Mouse (Mus musculus): ENCODE measurements around the gene Tmem175. TPM values are rescaled to one million over a fixed set of nuclear protein-coding genes. Genes with fewer than 3 reads are reported as not detected.

Tmem175 gene
- total RNA-seq (2021) (1 to 10 TPM; 8.3 to 9.6 TPM), polyA plus RNA-seq (2012; rRNA removed) (26.1 and 36.0 TPM in 2 replicates)
- long read RNA-seq, transcript Tmem175-201 (11 exons, 3,956 nt): major isoform, 11 of 19 reads
- long read RNA-seq, partial matches to known transcripts: 1 of 19 reads
- long read RNA-seq, other reads (novel, unspliced or antisense): 6 of 19 reads

- Histone ChIP-seq H3K79me2 (replicated peaks; ENCODE audit: control insufficient read depth, insufficient read depth, low read length) (peaks cover 2% of the 10 kb centered on the region; the same call in 1 of the 2 replicates), H3K9ac (ENCODE audit: low read depth, low read length) (peak within 1 kb of the TSS; percentile 84), H3K4me1 (ENCODE audit: control insufficient read depth, insufficient read depth, low read length) (peaks cover 3% of the 10 kb centered on the region), H3K36me3 (ENCODE audit: control insufficient read depth, insufficient read depth, low read length) (peaks cover 3% of the 10 kb centered on the region), H3K4me3 (peak within 1 kb of the TSS; percentile 84), H3K27me3 (ENCODE audit: control insufficient read depth, insufficient read depth, low read length) (no peaks in the 10 kb centered on the region), H3K27ac (peak within 1 kb of the TSS; percentile 94)
- intact Hi-C loops (cut with DNase I): loop anchor here (2.0 to 10.0 kb wide), 5 partner anchors 31 to 1295 kb away; partner anchors contain the start of genes Atp5k, Dgkq, Fgfrl1 and Gm15446
- DNase-seq: peak; percentile 93 to 96
- under 1% methylated on average over 58 of the region's 58 CpGs for WGBS
- TF ChIP-seq EP300 (IDR thresholded peaks at IDR 0.05; ENCODE audit: insufficient read depth, low read depth, low read length) (0 out of 2 replicates have a peak, but pooled peaks have one; percentile 66), CTCF (IDR thresholded peaks at IDR 0.05) (no peak), POLR2A (IDR thresholded peaks at IDR 0.05; ENCODE audit: insufficient read depth, low read depth, low read length) (peak; percentile 93)
Measured at GRCm38 (mm10) chr5:108629634-108630483, at the start of gene Tmem175, which contains the start of gene Gak. Gene Tmem175, plus strand, starts transcription at chr5:108629770. Gene Gak, minus strand, starts transcription at chr5:108629755.

GRCm38 (mm10) chr5:108581361-108581891, 48.1 kb upstream of the Tmem175 start:
- TF ChIP-seq POLR2A (IDR thresholded peaks at IDR 0.05; ENCODE audit: insufficient read depth, low read depth, low read length) (no peak), CTCF (IDR thresholded peaks at IDR 0.05) (no peak), EP300 (IDR thresholded peaks at IDR 0.05; ENCODE audit: insufficient read depth, low read depth, low read length) (no peak)
- no peaks in the 10 kb centered on the region for H3K27me3 ChIP-seq (ENCODE audit: control insufficient read depth, insufficient read depth, low read length)
- no peak overlapping the region for H3K9ac ChIP-seq (ENCODE audit: low read depth, low read length)
- intact Hi-C loops (cut with DNase I): no loop called here
- no peaks in the 10 kb centered on the region for H3K4me1 ChIP-seq (ENCODE audit: control insufficient read depth, insufficient read depth, low read length)
- DNase-seq: no peak
- no peaks in the 10 kb centered on the region for H3K79me2 ChIP-seq (replicated peaks; ENCODE audit: control insufficient read depth, insufficient read depth, low read length)
- H3K4me3 ChIP-seq: no peak overlapping the region
- WGBS: 90% methylated on average over 3 of the region's 3 CpGs
- no peak overlapping the region for H3K27ac ChIP-seq
- H3K36me3 ChIP-seq (ENCODE audit: control insufficient read depth, insufficient read depth, low read length): no peaks in the 10 kb centered on the region; the same call in 1 of the 2 replicates

GRCm38 (mm10) chr5:108599923-108600322, 29.6 kb upstream of the Tmem175 start:
- DNase-seq: no peak
- Histone ChIP-seq H3K9ac (ENCODE audit: low read depth, low read length) (no peak overlapping the region), H3K27me3 (ENCODE audit: control insufficient read depth, insufficient read depth, low read length) (no peaks in the 10 kb centered on the region), H3K36me3 (ENCODE audit: control insufficient read depth, insufficient read depth, low read length) (peaks cover 14% of the 10 kb centered on the region), H3K79me2 (replicated peaks; ENCODE audit: control insufficient read depth, insufficient read depth, low read length) (no peaks in the 10 kb centered on the region), H3K4me3 (no peak overlapping the region), H3K4me1 (ENCODE audit: control insufficient read depth, insufficient read depth, low read length) (no peaks in the 10 kb centered on the region), H3K27ac (no peak overlapping the region)
- WGBS: 82% methylated on average over 1 of the region's 1 CpGs
- intact Hi-C loops (cut with DNase I): no loop called here
- TF ChIP-seq CTCF (IDR thresholded peaks at IDR 0.05): no peak
- no peak for TF ChIP-seq POLR2A (IDR thresholded peaks at IDR 0.05; ENCODE audit: insufficient read depth, low read depth, low read length)
- no peak for TF ChIP-seq EP300 (IDR thresholded peaks at IDR 0.05; ENCODE audit: insufficient read depth, low read depth, low read length)

GRCm38 (mm10) chr5:108602537-108602936, 27.0 kb upstream of the Tmem175 start:
- H3K4me3 ChIP-seq: no peak overlapping the region
- no peak for TF ChIP-seq EP300 (IDR thresholded peaks at IDR 0.05; ENCODE audit: insufficient read depth, low read depth, low read length)
- no peak for TF ChIP-seq POLR2A (IDR thresholded peaks at IDR 0.05; ENCODE audit: insufficient read depth, low read depth, low read length)
- TF ChIP-seq CTCF (IDR thresholded peaks at IDR 0.05): no peak
- H3K27me3 ChIP-seq (ENCODE audit: control insufficient read depth, insufficient read depth, low read length): no peaks in the 10 kb centered on the region
- no peak overlapping the region for H3K27ac ChIP-seq
- DNase-seq: no peak
- no peak overlapping the region for H3K9ac ChIP-seq (ENCODE audit: low read depth, low read length)
- 82% methylated on average over 9 of the region's 9 CpGs for WGBS
- peaks cover 12% of the 10 kb centered on the region for H3K36me3 ChIP-seq (ENCODE audit: control insufficient read depth, insufficient read depth, low read length)
- H3K79me2 ChIP-seq (replicated peaks; ENCODE audit: control insufficient read depth, insufficient read depth, low read length): no peaks in the 10 kb centered on the region
- intact Hi-C loops (cut with DNase I): no loop called here
- no peaks in the 10 kb centered on the region for H3K4me1 ChIP-seq (ENCODE audit: control insufficient read depth, insufficient read depth, low read length)

GRCm38 (mm10) chr5:108610426-108610825, 19.1 kb upstream of the Tmem175 start:
- WGBS: 90% methylated on average over 1 of the region's 1 CpGs
- Histone ChIP-seq H3K36me3 (ENCODE audit: control insufficient read depth, insufficient read depth, low read length) (peaks cover 6% of the 10 kb centered on the region; the same call in 1 of the 2 replicates), H3K4me3 (no peak overlapping the region), H3K9ac (ENCODE audit: low read depth, low read length) (no peak overlapping the region), H3K4me1 (ENCODE audit: control insufficient read depth, insufficient read depth, low read length) (no peaks in the 10 kb centered on the region), H3K79me2 (replicated peaks; ENCODE audit: control insufficient read depth, insufficient read depth, low read length) (no peaks in the 10 kb centered on the region), H3K27ac (no peak overlapping the region), H3K27me3 (ENCODE audit: control insufficient read depth, insufficient read depth, low read length) (no peaks in the 10 kb centered on the region)
- TF ChIP-seq POLR2A (IDR thresholded peaks at IDR 0.05; ENCODE audit: insufficient read depth, low read depth, low read length) (no peak), EP300 (IDR thresholded peaks at IDR 0.05; ENCODE audit: insufficient read depth, low read depth, low read length) (no peak), CTCF (IDR thresholded peaks at IDR 0.05) (no peak)
- no peak for DNase-seq
- intact Hi-C loops (cut with DNase I): no loop called here

Measured in heart, adult 2 months (tissue).